Mouse (Mus musculus) forebrain, embryonic 12.5 days (tissue): ENCODE results near the gene Egf. TPM values are rescaled to one million over a fixed set of nuclear protein-coding genes. Genes with fewer than 3 reads are reported as not detected.
A peak's percentile ranks its signal among the peaks of the same experiment; 100 is the strongest.

ENCODE experiments used
- ATAC-seq: fragments of 200-750 bp; cut with Nextera tagmentation; 2 replicates; pipeline ENCODE4 v1.8.0; 2017; ENCODE audit warnings: moderate TSS enrichment; ENCODE audit not compliant: low FRiP score
- H3K27ac ChIP-seq: fragments of 300-500 bp; sonication (generic); 2 replicates; pipeline ENCODE4 v1.5.1; 2016; ENCODE audit warnings: mild to moderate bottlenecking
- H3K27me3 ChIP-seq: fragments of 300-500 bp; sonication (generic); 2 replicates; pipeline ENCODE4 v1.6.1; 2016; ENCODE audit warnings: mild to moderate bottlenecking
- H3K36me3 ChIP-seq: fragments of 300-500 bp; sonication (generic); replicated peaks from 2 replicates; pipeline ENCODE4 v1.6.1; 2016; ENCODE audit warnings: mild to moderate bottlenecking
- H3K4me1 ChIP-seq: fragments of 300-500 bp; sonication (generic); 2 replicates; pipeline ENCODE4 v1.6.1; 2016
- H3K4me2 ChIP-seq: fragments of 300-500 bp; sonication (generic); 2 replicates; pipeline ENCODE4 v1.6.1; 2016; ENCODE audit warnings: mild to moderate bottlenecking, moderate library complexity
- H3K4me3 ChIP-seq: fragments of 300-500 bp; sonication (generic); replicated peaks from 2 replicates; pipeline ENCODE4 v1.5.1; 2016; ENCODE audit warnings: mild to moderate bottlenecking
- H3K9ac ChIP-seq: fragments of 300-500 bp; sonication (generic); 2 replicates; pipeline ENCODE4 v1.6.1; 2016; ENCODE audit warnings: mild to moderate bottlenecking
- H3K9me3 ChIP-seq: fragments of 300-500 bp; sonication (generic); 2 replicates; pipeline ENCODE4 v1.6.1; 2016
- WGBS: fragments of 180-500 bp; shearing (Covaris S2); methylation state at CpG from one replicate; pipeline ENCODE4 v1.1.7; 2016; 5-methylcytosine and 5-hydroxymethylcytosine counted together
- polyA plus RNA-seq: library from polyadenylated mRNA; unstranded; fragments of >200 nt; fragmentation: Nextera tagmentation; extraction: Ambion mirVana; gene quantifications from 2 replicates; pipeline ENCODE4 v1.2.1, GENCODE M21; 2016

Egf gene
- polyA plus RNA-seq, 1 experiment from 2014 or later: 1.6 TPM

GRCm38 (mm10) chr3:129675923-129676322, 79.2 kb downstream of the Egf start:
- H3K9me3 ChIP-seq: no peaks in the 10 kb centered on the region
- ATAC-seq: no peak
- no peak overlapping the region for H3K4me2 ChIP-seq
- no peak overlapping the region for H3K9ac ChIP-seq
- H3K4me3 ChIP-seq: no peak overlapping the region
- H3K4me1 ChIP-seq: no peaks in the 10 kb centered on the region
- no peaks in the 10 kb centered on the region for H3K27me3 ChIP-seq
- WGBS: 92% methylated on average over 7 of the region's 7 CpGs
- H3K27ac ChIP-seq: no peak overlapping the region
- H3K36me3 ChIP-seq: no peaks in the 10 kb centered on the region

DNA sequence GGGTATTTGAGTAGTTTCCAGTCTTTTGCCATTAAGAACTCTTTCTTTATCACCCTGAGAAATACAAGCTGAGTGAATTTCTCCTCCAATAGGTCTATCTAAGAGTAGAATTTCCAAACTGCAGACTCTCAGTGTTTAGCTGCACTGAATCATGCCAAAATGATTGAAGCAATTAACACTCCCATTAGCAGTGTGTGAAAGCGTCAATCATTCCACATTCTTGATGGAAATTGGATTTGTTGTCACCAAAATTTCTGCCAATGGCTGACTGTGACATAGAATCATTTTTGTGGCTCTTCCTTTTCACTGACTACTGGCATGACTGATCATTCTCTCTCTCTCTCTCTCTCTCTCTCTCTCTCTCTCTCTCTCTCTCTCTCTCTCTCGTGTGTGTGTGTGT, 91.2 kb downstream of the Egf start:
- 86% methylated on average over 1 of the region's 2 CpGs for WGBS
- Histone ChIP-seq H3K9me3 (no peaks in the 10 kb centered on the region), H3K4me2 (no peak overlapping the region), H3K9ac (no peak overlapping the region), H3K36me3 (no peaks in the 10 kb centered on the region), H3K27me3 (no peaks in the 10 kb centered on the region), H3K4me1 (no peaks in the 10 kb centered on the region), H3K27ac (no peak overlapping the region), H3K4me3 (no peak overlapping the region)
- ATAC-seq: no peak

- no peak for ATAC-seq
- Histone ChIP-seq H3K4me2 (no peak overlapping the region), H3K9me3 (no peaks in the 10 kb centered on the region), H3K27me3 (no peaks in the 10 kb centered on the region), H3K27ac (no peak overlapping the region), H3K9ac (no peak overlapping the region), H3K4me3 (no peak overlapping the region), H3K4me1 (no peaks in the 10 kb centered on the region), H3K36me3 (no peaks in the 10 kb centered on the region)
- 97% methylated on average over 7 of the region's 7 CpGs for WGBS
Observed at GRCm38 (mm10) chr3:129658776-129659175, 96.3 kb downstream of the Egf start.

GRCm38 (mm10) chr3:129657775-129658174, 97.3 kb downstream of the Egf start:
- no peaks in the 10 kb centered on the region for H3K4me1 ChIP-seq
- WGBS: 91% methylated on average over 11 of the region's 11 CpGs

DNA sequence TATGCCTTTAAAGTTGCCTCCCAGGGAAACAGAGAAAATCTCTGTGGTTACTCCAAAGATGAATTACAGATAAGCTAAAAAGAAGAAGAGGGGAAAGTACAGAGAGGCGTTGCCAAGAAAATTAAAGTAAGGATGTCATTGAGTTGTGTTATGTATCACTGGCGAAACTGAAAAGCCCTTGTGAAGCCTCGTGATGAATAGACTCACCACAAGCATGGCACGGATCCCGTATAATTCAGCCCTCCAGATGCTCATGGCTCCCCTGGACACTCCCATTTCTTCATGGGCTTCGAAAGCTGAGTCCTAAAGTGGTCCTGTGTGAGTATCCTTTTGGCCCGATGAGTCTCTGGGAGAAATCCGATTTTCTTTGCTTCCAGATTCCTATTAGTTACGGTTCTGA, 97.9 kb downstream of the Egf start:
- ATAC-seq: no peak
- no peaks in the 10 kb centered on the region for H3K9me3 ChIP-seq
- H3K27ac ChIP-seq: no peak overlapping the region
- H3K4me1 ChIP-seq: no peaks in the 10 kb centered on the region
- WGBS: 90% methylated on average over 9 of the region's 9 CpGs
- H3K9ac ChIP-seq: no peak overlapping the region
- no peaks in the 10 kb centered on the region for H3K27me3 ChIP-seq
- H3K36me3 ChIP-seq: no peaks in the 10 kb centered on the region
- H3K4me3 ChIP-seq: no peak overlapping the region
- no peak overlapping the region for H3K4me2 ChIP-seq

More at GRCm38 (mm10) chr3:129657775-129658174, 97.3 kb downstream of the Egf start:
- ATAC-seq: no peak
- no peak overlapping the region for H3K4me3 ChIP-seq
- no peaks in the 10 kb centered on the region for H3K27me3 ChIP-seq
- H3K36me3 ChIP-seq: no peaks in the 10 kb centered on the region
- H3K9me3 ChIP-seq: no peaks in the 10 kb centered on the region
- no peak overlapping the region for H3K9ac ChIP-seq
- H3K4me2 ChIP-seq: no peak overlapping the region
- H3K27ac ChIP-seq: no peak overlapping the region

DNA sequence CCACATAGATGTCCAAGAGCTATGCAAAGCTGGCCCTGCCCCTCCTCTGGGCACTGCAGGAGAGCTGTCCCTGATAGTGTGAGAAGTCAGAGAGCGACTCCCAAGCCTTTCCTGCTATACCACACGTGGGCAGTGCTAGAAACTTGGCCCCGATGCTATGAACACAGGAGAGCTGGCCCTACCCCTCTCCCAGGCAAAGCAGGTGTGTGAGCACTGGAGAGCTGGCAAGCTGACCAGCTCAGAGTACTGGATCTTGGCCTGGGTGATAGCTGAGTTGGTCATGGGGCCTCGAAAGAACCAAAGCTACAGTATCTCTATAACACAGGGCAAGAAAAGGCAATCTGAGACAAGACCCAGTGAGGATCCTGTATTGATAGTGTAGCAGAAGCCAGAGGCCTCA, 98.6 kb downstream of the Egf start:
- no peak overlapping the region for H3K4me2 ChIP-seq
- no peak for ATAC-seq

GRCm38 (mm10) chr3:129652476-129652875, 102.6 kb downstream of the Egf start:
- ATAC-seq: no peak
- 86% methylated on average over 4 of the region's 4 CpGs for WGBS
- H3K9me3 ChIP-seq: no peaks in the 10 kb centered on the region

More for the DNA sequence above, 98.6 kb downstream of the Egf start:
- Histone ChIP-seq H3K9me3 (no peaks in the 10 kb centered on the region), H3K4me1 (no peaks in the 10 kb centered on the region), H3K9ac (no peak overlapping the region), H3K36me3 (no peaks in the 10 kb centered on the region), H3K27me3 (no peaks in the 10 kb centered on the region), H3K4me3 (no peak overlapping the region), H3K27ac (no peak overlapping the region)
- WGBS: 78% methylated on average over 4 of the region's 4 CpGs

GRCm38 (mm10) chr3:129651765-129652164, 103.4 kb downstream of the Egf start:
- H3K4me3 ChIP-seq: no peak overlapping the region
- ATAC-seq: no peak
- 89% methylated on average over 8 of the region's 8 CpGs for WGBS

More at GRCm38 (mm10) chr3:129652476-129652875, 102.6 kb downstream of the Egf start:
- no peak overlapping the region for H3K4me2 ChIP-seq
- H3K4me3 ChIP-seq: no peak overlapping the region
- H3K27me3 ChIP-seq: no peaks in the 10 kb centered on the region
- H3K9ac ChIP-seq: no peak overlapping the region
- H3K36me3 ChIP-seq: no peaks in the 10 kb centered on the region
- 0 out of 2 replicates have a peak, but pooled peaks cover 4% of the 10 kb centered on the region for H3K4me1 ChIP-seq
- no peak overlapping the region for H3K27ac ChIP-seq

DNA sequence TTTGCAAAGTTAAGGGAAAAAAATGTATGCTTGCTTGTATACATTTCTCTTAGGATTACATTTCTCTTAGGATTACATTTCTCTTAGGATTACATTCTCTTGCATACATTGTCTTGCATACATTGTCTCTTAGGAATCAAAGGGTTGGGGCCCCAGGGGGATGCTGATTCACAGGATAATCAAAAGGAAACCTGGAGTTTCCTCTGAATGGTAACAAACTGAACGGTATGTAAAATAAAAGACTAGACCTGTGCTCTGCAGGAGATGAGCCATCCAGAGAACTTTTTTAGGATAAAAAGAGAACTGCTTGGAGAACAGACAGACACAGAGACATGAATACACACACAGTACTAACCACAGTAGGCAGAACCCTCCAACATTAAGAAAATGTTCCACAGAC, 104.2 kb downstream of the Egf start:
- H3K4me3 ChIP-seq: no peak overlapping the region
- H3K4me2 ChIP-seq: no peak overlapping the region
- 0% methylated on average over 1 of the region's 1 CpGs for WGBS
- H3K9me3 ChIP-seq: no peaks in the 10 kb centered on the region
- H3K27me3 ChIP-seq: no peaks in the 10 kb centered on the region
- ATAC-seq: no peak
- no peaks in the 10 kb centered on the region for H3K36me3 ChIP-seq
- H3K4me1 ChIP-seq: 0 out of 2 replicates have a peak, but pooled peaks cover 4% of the 10 kb centered on the region
- H3K9ac ChIP-seq: no peak overlapping the region
- H3K27ac ChIP-seq: no peak overlapping the region

More at GRCm38 (mm10) chr3:129651765-129652164, 103.4 kb downstream of the Egf start:
- H3K4me1 ChIP-seq: 0 out of 2 replicates have a peak, but pooled peaks cover 4% of the 10 kb centered on the region
- H3K27ac ChIP-seq: no peak overlapping the region
- H3K9ac ChIP-seq: no peak overlapping the region
- H3K9me3 ChIP-seq: no peaks in the 10 kb centered on the region
- no peaks in the 10 kb centered on the region for H3K27me3 ChIP-seq
- no peak overlapping the region for H3K4me2 ChIP-seq
- H3K36me3 ChIP-seq: no peaks in the 10 kb centered on the region

DNA sequence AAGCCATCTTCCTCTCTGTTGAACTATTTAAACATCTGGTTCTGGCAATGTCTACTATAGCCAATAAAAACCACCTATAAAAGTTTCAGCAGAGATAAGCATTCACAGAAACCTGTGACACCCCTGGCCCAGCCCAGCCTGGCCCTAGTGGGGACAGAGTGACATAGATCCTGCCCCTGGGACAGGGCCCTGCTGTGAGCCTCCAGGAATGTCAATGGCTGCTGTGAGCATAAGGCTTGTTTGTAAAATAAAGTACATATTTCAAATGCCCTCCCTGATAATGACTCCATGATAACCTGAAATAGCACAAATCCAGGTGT, 104.9 kb downstream of the Egf start:
- Histone ChIP-seq H3K27me3 (no peaks in the 10 kb centered on the region), H3K4me1 (0 out of 2 replicates have a peak, but pooled peaks cover 4% of the 10 kb centered on the region), H3K4me2 (no peak overlapping the region), H3K9me3 (no peaks in the 10 kb centered on the region), H3K4me3 (no peak overlapping the region), H3K27ac (no peak overlapping the region), H3K9ac (no peak overlapping the region), H3K36me3 (no peaks in the 10 kb centered on the region)
- no peak for ATAC-seq

DNA sequence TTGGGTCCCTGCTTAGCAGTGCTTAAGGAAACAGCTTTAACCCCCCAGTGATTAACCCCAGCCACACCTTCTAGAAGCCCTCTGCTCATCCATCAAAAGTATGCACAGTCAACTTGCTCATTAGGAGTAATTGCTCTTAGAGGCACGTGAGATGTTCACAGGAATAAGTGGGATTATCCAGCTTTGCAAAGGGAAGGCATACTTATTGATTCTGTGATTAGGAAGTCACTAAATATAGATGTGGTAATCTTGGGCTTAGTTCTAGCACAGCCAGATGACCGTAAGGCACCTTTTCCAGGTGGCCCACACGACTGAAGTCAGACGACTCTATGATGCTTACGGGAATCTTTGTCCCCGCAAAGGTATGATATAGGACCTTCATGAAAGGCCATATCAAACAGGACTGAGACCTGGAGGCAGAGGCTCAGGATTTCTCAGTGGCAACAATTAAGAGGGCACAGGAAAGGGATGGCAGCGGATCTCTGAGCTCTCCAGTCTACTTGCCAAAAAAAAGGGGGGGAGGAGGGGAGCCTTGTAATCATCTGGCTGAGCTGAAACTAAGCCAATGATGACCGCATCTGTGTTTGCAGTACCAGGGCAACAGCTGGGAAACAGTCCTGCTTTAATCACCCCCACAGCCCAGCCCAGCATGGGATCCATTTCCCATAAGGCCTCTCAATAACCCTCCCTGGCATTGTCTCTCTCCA, 105.4 kb downstream of the Egf start:
- no peak overlapping the region for H3K27ac ChIP-seq
- no peak overlapping the region for H3K9ac ChIP-seq
- no peak overlapping the region for H3K4me3 ChIP-seq
- H3K9me3 ChIP-seq: no peaks in the 10 kb centered on the region
- no peaks in the 10 kb centered on the region for H3K27me3 ChIP-seq
- 61% methylated on average over 8 of the region's 8 CpGs for WGBS
- no peaks in the 10 kb centered on the region for H3K36me3 ChIP-seq
- no peak overlapping the region for H3K4me2 ChIP-seq
- 0 out of 2 replicates have a peak, but pooled peaks cover 4% of the 10 kb centered on the region for H3K4me1 ChIP-seq
- ATAC-seq: 0 out of 2 replicates have a peak, but pooled peaks have one; percentile 30

GRCm38 (mm10) chr3:129648598-129648997, 106.5 kb downstream of the Egf start:
- Histone ChIP-seq H3K36me3 (no peaks in the 10 kb centered on the region), H3K4me3 (no peak overlapping the region), H3K9ac (no peak overlapping the region), H3K4me1 (0 out of 2 replicates have a peak, but pooled peaks cover 4% of the 10 kb centered on the region), H3K4me2 (no peak overlapping the region), H3K9me3 (no peaks in the 10 kb centered on the region), H3K27ac (no peak overlapping the region), H3K27me3 (no peaks in the 10 kb centered on the region)
- ATAC-seq: no peak
- WGBS: 79% methylated on average over 5 of the region's 5 CpGs

GRCm38 (mm10) chr3:129647312-129647711, 107.8 kb downstream of the Egf start:
- 0 out of 2 replicates have a peak, but pooled peaks cover 9% of the 10 kb centered on the region for H3K4me1 ChIP-seq
- ATAC-seq: no peak
- no peak overlapping the region for H3K9ac ChIP-seq
- no peak overlapping the region for H3K27ac ChIP-seq
- H3K4me2 ChIP-seq: no peak overlapping the region
- H3K36me3 ChIP-seq: no peaks in the 10 kb centered on the region
- 74% methylated on average over 10 of the region's 10 CpGs for WGBS
- H3K27me3 ChIP-seq: no peaks in the 10 kb centered on the region
- no peak overlapping the region for H3K4me3 ChIP-seq
- no peaks in the 10 kb centered on the region for H3K9me3 ChIP-seq
